Mouse (Mus musculus) thymus, postnatal 25 days (tissue): ENCODE measurements at regions not wholly inside any gene's neighbourhood (a gene's known extent, or its start where the extent isn't known, plus 50 kb on each side); places are given as distances from the start of the nearest gene placed in this dataset.

Source experiments
- DNase-seq: peaks from one replicate; pipeline ENCODE4 v3.0.0; 2022

DNA sequence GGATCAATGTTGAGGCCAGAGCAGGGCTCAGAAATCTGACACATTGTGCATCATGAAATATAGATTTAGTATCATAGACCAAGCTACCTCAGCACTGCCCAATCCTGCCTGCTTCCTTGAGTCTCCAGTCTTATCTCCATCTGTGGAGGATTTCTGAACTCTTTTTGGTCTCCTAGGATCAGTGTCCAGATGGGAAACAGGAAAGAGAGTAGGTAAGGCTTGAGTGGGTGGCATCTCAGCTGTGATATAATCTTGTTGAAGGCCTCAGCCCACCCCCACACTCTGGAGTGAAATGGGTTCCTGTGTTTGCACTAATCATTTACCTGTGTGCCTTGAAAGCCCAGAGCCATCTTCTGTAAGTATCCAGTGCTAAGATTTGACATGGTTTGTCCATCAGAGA lies 74.3 kb upstream of the Aff3 start:
- no peak for DNase-seq

DNA sequence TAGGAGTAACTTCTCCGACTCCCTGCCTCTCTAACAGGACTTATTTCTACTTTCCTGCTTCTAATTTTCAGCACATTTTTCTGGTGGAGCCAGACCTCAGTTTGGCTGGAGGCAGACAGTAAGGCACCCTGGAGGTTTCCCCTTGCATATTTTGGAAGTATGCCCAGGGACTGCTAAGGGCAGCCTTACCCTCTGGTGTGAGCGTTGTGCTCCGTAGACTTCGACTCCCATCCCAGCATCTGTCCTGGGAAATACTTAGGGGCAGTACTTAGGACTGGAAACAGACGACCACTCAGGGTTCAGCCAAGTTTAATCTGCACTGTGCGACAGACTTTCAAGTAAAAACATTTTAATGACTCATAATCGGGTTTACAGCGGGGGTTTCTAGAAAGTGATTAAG lies 71.0 kb upstream of the Aff3 start:
- DNase-seq: no peak

DNA sequence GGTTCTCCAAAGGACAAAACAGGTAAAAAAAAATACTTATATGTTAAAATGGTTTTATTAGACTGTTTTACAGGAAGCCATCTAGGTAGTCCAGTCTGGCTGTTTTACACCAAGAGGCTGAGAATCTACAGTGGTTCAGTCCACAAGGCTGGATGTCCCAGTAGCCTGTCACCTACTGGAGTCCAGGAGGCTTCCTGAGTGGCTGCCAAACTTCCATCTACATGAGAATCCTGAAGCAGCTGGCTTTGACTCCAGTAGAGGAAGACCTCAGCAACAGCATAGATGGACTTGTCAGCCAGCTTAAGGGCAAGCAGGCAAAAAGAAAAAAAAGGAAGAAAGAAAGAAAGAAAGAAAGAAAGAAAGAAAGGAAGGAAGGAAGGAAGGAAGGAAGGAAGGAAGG lies 68.4 kb upstream of the Aff3 start:
- DNase-seq: no peak

DNA sequence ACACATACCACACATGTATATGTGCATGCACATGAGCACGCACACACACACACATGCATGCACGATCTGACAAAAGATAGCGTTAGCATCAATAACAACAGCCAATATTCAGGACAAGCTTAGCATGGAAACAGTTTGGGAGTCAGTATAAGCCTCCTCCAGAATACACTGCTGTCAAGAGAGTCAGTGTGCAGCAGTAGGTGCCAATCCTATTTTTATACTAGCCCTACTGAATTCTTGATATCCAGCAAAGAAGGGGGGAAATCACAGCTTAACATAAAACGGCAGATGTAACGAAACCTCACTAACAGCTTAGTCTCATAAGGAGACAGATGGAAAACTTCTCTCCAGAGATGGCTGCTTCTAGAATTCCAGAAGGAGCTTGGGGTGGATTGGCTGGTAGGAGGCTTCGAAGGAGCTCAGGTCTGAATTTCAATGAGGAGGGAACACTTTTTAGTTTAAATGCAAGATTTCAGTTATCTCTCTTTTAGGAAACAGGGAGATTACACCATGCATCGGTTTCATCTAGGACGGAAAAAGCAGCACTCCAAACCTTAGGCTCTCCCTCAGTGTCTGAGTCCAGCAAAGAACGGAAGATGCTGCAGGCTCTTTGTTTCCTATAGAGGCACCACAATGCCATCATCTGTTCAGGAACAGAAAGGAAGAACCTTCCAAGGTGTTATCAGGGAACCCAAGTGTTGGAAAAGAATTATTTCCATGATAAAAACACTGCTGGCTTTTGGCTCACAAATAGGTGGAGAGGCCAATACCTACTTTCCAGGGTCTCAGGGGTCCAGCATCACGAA lies 65.4 kb upstream of the Aff3 start:
- DNase-seq: no peak

DNA sequence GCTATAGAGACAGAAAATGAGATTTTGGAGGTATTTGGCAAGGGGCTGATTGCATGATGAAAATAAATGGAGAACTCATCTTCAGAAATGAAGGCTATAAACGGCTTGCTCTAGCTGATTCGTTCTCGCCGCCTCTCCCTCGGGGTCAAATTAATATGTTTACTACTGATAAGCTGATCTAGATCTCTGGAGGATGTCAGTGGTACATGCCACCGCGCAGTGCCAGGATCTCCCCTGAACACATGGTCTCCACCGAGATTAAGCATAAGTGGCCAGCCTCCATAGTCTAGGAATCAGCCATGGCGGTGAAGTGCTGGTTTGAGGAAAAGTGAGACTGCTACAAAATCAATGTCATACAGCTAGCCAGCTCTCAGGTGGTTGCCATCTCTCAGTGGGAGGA lies 61.0 kb upstream of the Aff3 start:
- no peak for DNase-seq

DNA sequence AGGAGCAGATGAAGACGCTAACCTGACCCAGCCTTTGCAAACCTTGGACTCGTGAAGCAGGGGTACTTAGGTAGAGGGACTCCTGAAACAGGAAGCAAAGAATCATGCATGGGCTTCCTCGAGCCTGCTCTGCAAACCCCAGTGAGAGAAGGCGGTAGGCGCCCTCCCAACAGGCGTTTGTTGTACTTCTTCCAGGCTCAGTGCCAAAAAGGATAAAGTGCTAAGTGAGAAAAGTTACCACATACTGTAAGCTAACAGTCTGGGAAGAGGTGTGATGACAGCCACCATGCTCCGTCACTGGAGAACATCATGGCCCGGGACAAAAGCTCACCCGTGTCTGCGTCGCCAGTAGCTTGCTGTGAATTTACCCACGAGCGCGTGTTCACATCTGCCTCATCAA lies 59.9 kb upstream of the Aff3 start:
- DNase-seq: no peak

DNA sequence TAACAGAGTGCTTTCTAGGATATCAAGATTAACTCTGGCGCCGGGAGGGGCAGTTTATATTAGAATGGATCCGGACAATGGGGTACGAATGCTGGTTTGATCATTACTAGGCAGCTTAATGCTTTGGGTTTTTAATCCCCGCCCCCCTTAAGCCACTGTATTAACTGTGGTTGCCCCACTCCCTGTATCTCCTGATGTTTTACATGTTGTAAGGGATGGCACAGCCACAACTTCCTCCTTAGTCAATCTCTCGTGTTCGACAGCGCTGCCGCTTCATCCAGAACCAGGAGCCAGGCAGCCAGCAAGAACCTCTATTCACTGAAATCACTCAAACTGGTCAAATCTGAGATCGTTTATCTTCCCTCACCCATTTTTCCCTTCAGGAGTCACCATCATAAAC lies 57.4 kb upstream of the Aff3 start:
- DNase-seq: no peak

DNA sequence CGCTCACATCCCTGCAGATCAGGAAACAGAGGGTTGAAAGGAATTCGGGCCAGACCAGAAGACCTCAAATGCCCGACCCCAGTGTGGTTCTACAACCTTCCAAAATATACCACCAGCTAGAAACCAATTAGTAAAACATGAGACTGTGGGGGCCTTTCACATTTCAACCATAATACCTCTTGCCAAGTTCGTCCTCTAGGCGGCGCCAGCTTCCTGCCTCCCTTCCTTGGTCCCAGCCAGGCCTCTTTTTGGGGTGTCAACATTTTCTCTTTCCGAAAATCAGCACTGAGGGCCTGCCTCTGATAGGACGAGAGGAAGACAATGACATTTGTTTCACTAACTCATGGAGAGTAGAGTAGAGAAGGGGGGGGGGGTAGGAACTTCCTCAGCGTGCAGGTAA lies 55.5 kb upstream of the Aff3 start:
- peak; percentile 43 for DNase-seq

DNA sequence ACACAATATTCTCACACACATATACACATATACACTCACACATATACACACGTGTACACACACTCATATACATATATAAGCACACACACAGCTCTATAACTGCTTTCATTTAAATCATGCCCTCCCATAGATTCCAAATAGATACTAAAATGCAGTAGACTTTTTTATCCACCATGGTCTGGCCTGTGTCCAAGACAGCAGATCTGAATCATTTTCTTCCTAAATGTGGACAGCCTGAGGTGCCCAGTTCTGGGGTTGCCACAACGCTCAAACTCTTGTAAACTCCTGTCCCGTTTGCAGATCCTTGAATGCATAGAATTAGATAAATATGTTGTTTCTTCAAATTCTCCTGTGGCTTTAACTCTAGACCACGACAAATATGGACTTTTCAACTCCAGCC lies 50.9 kb upstream of the Aff3 start:
- no peak for DNase-seq
